Mouse (Mus musculus): ENCODE measurements around the gene Kctd6.

DNA sequence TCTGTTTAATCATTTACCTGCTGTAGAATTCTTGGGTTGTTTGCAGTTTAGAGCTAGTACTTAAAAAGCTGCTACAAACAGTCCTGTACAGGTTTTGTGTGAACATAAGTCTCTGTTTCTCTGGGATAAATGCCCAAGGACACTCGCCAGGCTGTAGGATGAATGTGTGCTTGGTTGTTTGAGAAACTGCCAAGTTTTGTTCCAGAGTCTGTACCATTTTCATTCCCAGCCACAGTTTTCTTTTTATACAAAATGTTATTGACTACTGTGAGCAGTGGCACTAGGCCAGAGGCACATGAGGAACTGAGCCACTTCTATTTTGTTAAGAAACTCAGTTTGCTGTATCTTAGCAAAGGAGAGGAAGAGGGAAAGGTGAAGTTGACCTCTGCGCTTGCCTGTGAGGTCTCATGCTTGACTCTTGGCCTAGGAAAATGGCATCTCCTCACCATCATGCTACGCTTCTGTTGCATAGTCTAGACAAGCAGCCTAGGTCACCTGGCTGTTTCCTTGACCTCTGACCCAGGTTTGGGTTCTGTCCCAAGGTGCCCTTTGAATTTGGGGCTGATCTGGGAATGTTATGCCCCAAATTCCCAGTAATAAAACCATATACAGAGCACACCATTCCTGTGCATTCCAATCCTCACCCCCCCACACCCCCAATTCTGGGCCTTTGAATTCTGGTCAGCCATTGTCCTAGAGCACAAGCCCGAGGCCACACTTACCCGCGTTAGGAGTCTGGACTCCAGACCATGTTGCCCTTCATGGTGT is 27.5 kb upstream of the Kctd6 start:
- TF ChIP-seq CTCF (IDR thresholded peaks at IDR 0.05; ENCODE audit: borderline replicate concordance, extremely low read depth, insufficient read depth, insufficient read length) (no peak), POLR2A (IDR thresholded peaks at IDR 0.05; ENCODE audit: borderline replicate concordance, extremely low read depth, insufficient read depth, insufficient read length, poor library complexity, severe bottlenecking) (no peak)

All from brain, embryonic 14.5 days (tissue).